Mouse (Mus musculus): ENCODE data around the gene Myo1f.

The Myo1f gene

DNA sequence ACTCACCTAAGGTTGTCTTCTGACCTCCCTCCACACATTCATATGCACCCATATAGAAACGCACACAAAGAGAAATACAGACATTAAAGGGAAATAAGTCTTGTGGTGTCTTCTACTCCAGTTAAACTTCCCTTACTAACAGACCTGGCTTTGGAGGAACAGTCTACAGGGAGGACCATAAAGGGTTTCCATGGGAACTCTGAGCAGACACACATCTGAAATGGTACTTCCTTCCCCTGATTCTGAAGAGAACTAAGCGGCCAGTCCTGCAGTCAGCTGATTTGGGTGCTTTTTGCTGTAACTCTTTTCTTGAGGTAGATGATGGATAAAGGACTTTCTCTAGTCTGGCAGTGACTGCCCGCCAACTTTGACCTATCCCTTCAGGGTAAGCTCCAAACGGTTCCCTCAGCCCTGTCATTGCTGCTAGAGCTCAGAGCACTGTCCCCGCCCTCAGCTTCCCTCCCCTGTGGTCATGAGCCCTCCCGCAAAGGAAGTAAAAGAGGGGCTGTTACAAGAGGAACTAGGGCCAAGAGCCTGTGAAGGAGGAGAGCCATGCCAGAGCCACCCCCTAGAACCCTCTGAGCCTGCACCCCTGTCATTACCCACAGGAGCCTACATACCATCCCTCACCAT lies at the start of gene Myo1f:
Gene Myo1f, plus strand, starts transcription at position 485 of the 633 bp plus-strand sequence.
- no peak for DNase-seq

DNA sequence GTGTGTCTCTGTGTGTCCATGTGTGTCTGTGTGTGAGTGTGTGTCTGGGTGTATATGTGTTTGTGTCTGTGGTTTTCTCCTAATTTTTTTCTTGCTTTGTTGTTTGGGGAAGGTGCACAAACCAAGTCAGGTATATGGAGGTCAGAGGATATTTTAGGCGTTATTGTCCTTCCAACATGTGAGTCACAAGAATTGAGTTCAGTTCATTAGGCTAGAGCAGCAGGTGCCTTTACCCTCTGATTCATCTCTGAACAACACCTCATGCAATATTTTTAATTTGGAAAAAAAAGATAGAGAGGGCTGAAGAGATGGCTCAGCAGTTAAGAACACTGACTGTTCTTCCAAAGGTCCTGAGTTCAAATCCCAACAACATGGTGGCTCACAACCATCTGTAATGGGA lies 47.1 kb upstream of the Myo1f start:
- DNase-seq = no peak

DNA sequence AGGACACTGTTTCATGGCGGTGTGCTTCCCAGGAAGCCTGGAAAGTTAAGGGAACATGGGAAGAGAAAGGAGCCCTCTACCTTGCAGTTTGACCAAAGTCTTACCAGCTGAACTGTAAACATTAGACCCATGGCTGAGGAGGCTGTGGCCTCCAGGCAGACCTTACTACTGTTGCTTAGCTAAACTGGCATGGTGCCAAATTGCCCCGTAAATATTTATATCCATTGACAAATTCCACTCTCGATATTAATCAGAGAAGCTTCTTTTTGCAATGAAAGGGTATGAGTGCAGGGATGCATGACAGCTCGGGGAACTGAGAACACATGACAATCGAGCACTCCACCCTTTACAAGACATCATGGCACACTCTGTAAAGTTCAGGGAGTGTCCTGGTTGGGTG lies 45.3 kb upstream of the Myo1f start:
- DNase-seq = no peak

DNA sequence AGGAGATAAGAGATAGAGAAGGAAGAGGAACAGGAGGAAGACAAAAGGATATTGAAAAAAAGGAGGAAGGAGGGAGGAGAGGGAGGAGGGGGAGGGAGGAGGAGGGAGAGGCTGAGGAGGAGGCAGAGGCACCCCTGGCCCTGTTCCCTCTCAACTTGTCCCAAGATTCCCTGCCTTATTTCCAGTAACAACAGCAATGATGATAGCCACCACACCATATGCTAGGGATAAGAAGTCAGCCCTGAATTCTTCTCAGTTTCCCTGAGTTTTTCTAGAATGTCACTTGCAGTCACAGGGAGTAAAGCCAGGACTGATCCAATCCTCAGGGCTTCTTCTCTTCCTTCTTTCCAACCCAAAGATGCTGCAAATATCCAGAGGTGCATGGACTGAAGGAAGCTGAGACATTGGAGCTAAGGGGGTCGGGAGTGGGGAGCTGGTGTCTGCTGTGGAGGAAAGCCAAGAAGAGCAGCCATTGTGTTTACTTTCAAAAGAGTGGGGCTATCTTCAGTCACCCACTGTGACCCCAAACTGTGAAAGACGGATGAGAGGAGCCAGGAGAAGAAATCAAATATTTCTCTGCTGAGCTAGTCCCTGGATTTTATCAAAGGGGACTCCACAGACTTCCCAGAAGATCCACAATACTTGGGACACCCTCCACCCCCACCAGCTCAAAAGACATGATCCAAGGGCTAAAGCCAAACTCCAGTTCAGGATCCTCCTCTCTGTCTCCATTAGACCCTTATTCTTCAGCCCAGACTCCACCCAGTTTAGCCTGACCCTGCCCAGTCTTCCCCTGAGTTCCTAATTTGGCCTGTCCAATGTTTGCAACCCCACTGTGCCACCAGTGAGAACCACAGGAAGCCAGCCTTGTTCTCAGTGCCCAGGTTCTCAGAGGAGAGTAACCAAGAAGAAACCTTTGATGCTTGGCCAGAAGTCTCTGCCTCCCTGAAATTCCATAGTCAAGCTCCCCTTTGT lies 42.8 kb upstream of the Myo1f start:
- DNase-seq = no peak

DNA sequence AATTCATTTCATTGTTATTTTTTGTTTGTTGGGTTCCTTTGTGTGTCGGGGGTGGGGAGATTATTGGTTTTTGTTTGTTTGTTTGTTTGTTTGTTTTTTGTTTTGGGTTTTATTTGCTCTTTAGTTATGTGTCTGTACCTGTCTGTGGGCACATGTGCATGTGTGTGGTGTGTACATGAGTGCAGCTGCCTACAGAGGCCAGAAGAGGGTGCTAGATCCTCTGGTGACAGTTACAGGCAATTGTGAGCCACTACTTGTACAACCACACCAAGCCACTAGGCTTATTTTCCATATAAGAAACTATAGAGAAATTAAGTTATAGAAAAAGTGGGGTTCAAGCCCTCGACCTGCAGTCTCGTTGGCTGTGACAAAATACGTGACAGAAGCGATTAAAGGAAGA lies 41.6 kb upstream of the Myo1f start:
- DNase-seq = no peak

DNA sequence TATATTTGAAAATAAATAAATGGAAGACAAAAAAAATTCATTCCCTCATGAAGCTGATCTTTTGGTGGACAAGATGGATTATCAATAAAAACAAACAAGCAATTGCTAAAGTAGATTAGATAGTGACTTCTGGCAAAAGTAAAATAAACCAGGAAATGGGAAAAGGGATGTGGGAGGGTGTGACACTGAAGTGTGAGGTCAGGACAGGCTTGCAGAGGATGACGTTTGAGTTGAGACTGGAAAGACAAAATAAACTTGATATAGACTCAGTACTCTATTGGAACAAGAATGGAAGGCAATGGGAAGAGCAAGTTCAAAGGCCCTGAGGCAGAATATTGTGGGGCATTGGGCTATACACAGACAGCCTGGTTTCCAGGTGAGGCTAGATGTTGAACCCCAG lies 35.1 kb upstream of the Myo1f start:
- DNase-seq = no peak

DNA sequence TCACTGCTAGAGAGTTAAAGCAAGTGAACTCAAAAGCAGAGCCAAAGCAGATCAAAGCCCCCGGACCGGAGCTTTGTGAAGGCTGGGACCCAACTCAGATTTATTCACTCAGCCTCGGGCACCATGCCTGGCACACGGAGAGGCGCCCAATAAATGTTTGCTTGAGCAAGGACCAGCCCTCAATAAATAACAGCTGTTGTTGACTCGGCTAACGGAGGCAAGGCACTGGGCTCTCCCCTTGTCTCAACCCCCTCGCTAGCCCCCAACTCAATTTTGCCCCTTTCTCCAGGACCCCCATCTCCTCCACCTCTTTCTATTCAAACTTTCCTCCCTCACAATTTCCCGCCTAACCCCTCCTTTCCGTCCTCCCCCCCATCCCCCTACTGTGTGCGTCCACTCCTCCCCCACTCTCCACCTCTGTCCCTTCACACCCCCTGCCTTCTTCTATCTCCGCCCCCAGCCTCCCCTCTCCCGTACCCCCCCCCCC lies 32.0 kb upstream of the Myo1f start:
- DNase-seq = no peak

DNA sequence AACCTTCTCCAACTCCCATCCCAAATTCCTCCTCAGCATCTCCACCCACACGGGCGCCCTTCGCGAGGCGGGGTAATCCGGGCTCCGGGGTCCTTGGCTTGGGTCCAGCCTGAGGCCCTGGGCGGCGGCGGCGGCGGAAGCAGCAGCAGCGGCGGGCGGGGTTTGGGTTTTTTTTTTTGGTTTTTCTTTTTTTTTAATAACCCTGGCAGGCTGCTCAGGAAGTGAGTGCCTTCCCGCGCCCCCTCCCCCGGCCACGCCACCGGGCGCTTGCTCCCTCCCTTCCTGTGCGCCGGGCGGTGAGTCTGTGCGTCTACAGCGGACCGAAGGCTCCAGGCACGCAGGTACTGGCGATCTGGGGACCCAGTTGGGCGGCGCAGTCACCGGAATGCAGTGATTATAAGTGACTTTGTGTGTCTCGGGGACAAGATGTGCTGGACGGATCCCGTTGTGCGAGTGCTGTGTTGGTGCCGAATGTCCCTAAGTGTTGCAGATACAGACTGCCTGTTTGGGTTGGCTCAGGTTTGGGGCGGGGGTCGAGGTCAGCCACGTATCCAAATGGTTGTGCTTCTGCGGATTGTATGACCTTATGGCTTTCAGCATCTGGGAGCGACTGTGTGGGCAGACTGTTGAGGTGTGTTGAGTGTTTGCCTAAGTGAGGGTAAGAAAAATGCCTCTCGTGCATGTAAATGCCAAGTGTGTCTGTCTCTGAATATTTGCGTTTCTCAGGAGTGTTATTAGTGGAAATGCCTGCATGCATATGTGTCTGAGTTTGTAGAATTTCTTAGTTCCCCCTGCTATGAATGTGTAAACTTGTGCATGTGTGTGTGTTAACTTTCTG lies 31.4 kb upstream of the Myo1f start, which contains the start of gene Adamts10:
Gene Adamts10, plus strand, starts transcription at position 287 of the 838 bp plus-strand sequence.
- DNase-seq = peak; percentile 82

DNA sequence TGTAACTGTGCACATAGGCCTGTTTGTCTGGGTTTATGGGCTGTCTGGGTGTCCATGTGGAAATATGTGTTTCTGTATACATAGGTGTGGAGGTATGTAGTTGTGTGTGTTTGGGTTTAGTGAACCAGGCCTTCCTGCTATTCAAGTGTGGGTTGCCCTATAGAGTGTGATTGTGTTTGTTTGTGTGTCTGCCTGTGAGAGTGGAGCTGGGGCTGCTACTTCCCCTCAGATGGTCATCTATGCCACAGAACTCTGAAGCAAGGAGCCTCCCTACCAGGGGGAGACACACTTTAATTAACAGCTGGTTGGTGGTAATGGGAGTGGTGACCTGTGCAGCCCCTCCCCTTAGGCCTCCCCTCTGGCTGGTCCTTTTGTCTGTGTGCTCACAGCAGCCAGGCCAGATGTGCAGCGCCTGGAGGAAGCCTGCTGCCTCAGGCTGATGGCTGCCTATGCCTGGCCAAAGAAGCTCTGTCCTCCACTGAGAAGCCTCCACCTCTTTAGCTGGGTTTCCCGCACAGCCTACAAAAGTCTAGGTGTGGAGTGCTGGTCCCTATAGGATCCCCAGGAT lies 30.6 kb upstream of the Myo1f start:
- DNase-seq = peak; percentile 27

DNA sequence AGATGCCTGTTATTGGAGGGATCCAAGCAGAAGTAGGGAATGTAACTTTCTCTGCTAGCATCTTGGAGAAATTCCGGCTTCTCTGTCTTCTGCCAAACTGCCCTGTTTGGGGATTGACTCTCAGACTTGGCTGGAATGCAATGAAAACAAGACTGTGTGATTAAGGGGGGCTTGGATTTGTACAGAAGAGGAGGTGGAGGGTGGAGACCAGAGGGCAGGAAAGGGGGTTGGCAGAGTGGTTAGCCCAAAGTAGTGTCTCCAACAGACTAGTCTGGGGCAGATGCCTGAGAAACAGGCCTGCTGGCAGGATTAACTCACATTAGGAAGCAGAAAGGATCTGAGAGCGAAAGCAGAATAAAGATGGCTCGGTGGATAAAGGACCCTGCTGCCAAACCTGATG lies 29.0 kb upstream of the Myo1f start:
- DNase-seq = no peak

DNA sequence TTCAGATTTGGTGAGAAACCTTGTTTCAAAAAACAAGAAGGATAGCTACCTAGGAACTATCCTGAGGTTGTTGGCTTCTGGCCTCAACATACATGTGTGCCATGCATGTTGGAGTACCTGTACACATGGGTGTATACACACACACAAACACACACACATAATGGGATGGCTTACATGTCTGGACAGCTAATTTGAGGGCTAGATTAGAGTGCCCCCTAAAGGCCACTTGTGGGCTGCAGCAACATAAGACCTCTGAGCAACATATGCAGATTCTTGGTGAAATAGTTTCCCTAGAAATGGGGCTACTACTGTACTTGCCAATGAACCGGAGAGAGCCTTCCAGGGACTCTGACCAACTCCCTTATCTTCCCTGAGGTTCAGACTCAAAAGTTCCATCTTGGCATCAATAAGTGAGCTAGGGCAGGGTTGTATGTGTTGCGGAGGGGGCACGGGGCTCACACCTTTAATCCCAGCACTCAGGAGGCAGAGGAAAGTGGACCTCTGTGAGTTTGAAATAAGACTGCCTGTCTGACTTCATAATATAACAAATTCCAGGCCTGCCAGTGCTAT lies 16.3 kb upstream of the Myo1f start:
- DNase-seq = peak; percentile 66

DNA sequence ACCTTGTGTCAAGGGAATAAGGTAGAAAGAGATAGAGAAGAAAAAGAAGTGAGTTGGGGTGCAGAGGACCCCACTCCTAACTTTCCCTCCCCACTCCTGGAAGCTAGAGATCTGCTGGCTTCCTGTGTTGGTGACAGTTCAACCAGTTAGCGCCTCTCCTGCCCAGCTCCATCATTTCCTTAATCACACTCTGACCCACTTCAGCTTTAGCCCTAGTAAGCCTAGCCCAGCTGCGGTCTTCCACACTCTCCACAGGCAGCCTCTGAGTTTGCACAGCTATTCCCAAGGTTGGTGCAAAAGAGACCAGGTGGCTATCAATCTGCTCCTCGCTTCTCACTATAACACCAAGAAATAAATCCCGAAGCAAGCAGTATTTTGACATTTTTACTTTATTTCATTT lies 15.6 kb upstream of the Myo1f start:
- DNase-seq = no peak

DNA sequence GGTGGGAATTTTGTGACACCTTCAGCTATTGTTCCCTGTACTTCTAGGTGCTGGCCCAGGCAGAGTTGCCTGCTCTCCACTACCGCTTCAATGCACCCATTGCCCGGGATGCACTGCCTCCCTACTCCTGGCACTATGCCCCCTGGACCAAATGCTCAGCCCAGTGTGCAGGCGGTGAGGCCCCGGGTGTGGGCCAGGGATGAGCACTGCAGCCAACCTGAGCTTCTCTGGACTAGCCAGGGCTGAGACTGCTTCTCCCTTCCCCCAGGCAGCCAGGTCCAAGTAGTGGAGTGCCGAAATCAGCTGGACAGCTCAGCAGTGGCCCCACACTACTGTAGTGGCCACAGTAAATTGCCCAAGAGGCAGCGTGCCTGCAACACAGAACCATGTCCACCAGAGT lies 6.3 kb upstream of the Myo1f start:
- no peak for DNase-seq

DNA sequence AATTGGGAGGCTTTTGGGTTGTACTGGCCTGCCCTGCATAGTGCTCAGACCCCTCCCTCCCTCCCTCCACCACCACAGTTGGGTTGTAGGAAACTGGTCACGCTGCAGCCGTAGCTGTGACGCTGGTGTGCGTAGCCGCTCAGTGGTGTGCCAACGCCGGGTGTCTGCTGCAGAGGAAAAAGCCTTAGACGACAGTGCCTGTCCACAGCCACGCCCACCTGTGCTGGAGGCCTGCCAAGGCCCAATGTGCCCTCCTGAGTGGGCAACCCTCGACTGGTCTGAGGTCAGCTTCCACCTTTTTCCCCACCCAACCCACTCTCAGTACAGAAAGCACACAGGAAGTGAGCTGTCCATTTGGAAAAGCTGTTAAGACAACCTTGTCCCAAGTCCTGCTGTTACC lies 5.1 kb upstream of the Myo1f start:
- DNase-seq = no peak

DNA sequence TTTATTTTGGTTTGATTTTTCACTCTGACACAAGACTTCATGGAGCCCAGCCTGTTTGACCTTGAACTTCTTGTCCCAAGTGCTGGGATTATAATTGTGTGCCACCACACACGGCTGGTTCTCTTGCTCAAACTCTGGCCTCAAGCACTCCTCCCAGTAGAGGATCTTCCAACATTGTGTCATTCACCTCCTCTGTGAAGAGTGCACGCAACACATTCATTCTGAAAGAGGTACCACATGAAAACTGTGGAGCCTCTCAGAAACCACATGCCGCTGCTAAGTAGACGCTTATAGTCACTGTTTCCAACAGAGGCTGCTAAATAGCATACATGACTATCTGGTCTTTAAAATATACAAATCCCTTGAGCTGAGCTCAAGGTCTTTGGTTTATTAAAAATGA lies 3.4 kb upstream of the Myo1f start:
- DNase-seq = no peak

DNA sequence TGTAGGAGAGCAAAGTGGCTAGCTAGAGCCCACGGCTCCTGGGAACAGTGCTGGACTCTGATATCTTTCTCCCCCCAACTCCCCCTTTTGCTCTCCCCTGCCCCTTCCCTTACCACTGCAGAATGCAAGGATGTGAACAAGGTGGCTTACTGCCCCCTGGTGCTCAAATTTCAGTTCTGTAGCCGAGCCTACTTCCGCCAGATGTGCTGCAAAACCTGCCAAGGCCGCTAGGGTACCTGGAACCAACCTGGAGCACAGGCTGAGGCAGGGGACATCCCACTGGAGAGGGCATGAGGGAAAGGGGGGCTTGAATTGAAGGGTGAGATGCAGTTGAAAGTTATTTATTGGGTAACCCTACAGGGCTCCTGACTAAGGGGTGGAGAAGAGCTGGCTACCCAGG lies 2.5 kb upstream of the Myo1f start:
- DNase-seq = peak; percentile 65

DNA sequence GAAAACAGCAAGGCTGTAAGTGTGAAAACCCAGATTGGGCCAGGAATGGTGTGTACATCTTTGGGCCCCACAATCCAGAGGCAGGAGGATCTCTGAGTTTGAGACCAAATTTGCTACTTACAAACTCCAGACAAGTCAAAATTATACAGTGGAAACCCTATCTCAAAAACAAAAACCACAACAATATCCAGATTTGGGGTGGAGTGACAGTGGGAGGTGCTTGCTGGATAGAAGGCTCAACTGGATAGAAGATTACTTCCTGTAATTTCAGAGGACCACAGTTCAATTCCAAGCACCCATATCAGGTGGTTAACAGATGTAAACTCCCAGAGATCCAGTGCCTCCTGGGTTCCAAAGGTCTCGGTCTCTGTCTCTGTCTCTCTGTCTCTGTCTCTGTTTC lies 971 bp upstream of the Myo1f start:
- no peak for DNase-seq

DNA sequence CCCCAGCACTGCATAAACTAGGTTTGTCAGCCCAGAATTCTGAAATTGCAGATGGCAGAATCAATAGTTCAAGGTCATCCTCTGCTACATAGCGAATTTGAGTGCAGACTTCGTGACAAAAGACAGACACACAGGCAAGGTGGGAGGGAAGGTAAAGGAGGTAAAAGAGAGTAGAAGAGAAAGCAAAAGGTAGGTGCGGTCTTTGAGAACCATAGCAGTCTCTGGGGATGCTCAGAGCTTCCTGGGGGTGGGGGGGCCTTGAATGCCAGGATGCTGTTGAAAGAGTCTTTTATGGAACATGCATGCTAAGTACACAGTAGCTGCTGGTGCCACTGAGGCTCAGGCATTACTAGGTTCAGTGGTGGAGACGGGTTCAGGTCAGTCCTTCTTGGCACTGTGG lies 2.4 kb downstream of the Myo1f start:
- no peak for DNase-seq

DNA sequence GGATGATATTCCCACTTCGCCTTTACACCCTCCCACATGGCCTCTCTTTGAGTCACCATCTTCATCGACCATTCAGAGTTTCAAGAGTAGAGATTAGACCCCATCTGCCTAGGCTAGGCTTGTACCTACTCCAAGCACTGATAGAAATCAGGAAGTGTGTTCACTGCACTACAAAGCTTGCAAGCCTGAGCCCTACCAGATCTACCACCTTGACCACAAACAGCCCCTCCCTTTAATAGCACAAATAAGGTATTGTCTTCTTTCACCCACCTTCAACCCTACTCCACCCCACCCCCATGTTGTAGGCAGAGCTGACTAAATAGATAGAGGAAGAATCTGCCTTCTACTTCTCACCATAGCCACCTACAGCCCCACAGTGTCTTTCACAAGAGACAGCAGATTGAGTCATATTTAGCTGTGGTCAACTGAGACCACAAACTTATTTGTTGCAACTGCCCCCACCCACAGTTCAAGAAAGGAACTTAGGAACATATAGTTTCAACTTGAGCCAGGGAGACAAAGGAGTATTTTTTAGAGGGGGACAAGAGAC lies 8.1 kb downstream of the Myo1f start:
- DNase-seq = no peak

DNA sequence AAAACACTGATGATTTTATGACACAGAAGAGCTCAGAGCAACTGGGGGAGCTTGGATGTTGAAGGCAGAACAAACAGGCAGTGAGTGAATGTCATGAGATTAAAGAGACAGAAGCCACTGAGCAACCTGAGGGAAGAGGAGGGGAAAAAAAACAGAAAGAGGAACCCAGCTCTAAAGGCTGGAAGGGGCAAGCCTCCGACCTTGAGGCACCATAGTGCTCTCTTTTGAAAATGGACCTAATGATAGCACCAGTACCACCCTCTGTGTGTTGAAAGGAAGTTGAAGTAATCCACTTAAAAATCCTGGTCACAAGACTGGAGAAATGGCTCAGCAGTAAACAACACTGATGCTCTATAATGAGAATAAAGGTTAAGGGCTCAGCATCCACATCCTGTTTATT lies 9.1 kb downstream of the Myo1f start:
- DNase-seq = no peak

DNA sequence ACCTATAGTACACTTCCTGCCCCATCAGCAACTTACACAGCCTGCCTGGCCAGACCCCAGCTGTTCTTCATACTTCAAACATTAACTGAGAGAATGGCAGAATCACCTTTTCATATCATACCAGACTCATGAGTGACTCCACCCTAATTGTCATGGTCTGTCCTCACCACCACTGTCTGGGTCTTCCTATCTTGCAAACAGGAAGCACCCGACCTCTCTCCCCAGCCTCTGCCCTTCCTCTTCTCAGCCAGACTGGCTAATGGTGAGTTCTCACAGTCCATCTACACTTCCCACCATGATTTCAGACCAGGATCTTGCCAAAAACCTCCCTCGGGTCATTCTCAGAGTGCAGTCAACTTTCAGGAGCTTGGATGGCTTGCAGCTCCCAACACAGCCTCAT lies 10.7 kb downstream of the Myo1f start:
- no peak for DNase-seq

DNA sequence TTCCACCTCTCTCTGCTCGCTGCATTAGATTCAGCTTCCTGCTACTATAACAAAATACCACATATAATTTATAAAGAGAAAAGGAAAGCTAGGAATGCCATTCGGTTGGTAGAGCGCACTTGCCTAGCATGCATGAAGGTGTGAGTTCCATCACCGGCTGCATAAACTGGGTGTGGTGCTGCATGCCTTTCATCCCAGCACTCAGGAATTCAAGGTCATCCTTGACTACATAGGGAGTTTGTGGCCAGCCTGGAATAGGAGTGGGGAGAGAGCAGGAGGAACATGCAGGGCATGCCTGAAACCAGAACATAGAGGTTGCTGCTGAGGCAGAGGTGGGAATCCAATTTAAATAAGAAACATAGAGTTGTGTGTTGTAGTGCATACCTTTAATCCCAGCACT lies 28.6 kb downstream of the Myo1f start:
- no peak for DNase-seq
